Mouse (Mus musculus) midbrain, embryonic 14.5 days (tissue): ENCODE data around the gene Sf3b2. TPM values are rescaled to one million over a fixed set of nuclear protein-coding genes. Genes with fewer than 3 reads are reported as not detected.
A peak's percentile ranks its signal among the peaks of the same experiment; 100 is the strongest.
"Not testable (repeated sequence)": the region's sequence is repeated elsewhere in the genome, so short reads cannot be mapped to it uniquely, and the experiment has no call there.

Experiments used
- ATAC-seq: fragments of 200-750 bp; cut with Nextera tagmentation; 2 replicates; pipeline ENCODE4 v1.8.0; 2017; ENCODE audit warnings: moderate number of reproducible peaks, moderate library complexity; ENCODE audit not compliant: low FRiP score, low TSS enrichment
- DNase-seq: peaks from one replicate; pipeline ENCODE4 v3.0.0-alpha.2; 2015
- H3K27ac ChIP-seq: fragments of 300-500 bp; sonication (generic); replicated peaks from 2 replicates; pipeline ENCODE4 v1.5.1; 2014; ENCODE audit warnings: mild to moderate bottlenecking, low read depth, low read length, moderate library complexity
- H3K27me3 ChIP-seq: fragments of 300-500 bp; sonication (generic); 2 replicates; pipeline ENCODE4 v1.6.1; 2014; ENCODE audit warnings: low read length, control low read depth, mixed read lengths; ENCODE audit not compliant: control insufficient read depth, insufficient read depth
- H3K36me3 ChIP-seq: fragments of 300-500 bp; sonication (generic); 2 replicates; pipeline ENCODE4 v1.6.1; 2014; ENCODE audit warnings: low read length, control low read depth; ENCODE audit not compliant: control insufficient read depth, insufficient read depth
- H3K4me1 ChIP-seq: fragments of 300-500 bp; sonication (generic); 2 replicates; pipeline ENCODE4 v1.6.1; 2014; ENCODE audit warnings: mild to moderate bottlenecking, antibody characterized with exemption, low read length, control low read depth; ENCODE audit not compliant: control insufficient read depth, insufficient read depth
- H3K4me2 ChIP-seq: fragments of 300-500 bp; sonication (generic); 2 replicates; pipeline ENCODE4 v1.6.1; 2014; ENCODE audit warnings: mild to moderate bottlenecking, low read length, moderate library complexity
- H3K4me3 ChIP-seq: fragments of 300-500 bp; sonication (generic); replicated peaks from 2 replicates; pipeline ENCODE4 v1.5.1; 2014; ENCODE audit warnings: low read depth, low read length
- H3K9ac ChIP-seq: fragments of 300-500 bp; sonication (generic); replicated peaks from 2 replicates; pipeline ENCODE4 v1.6.1; 2014; ENCODE audit warnings: mild to moderate bottlenecking, low read length, moderate library complexity
- H3K9me3 ChIP-seq: fragments of 300-500 bp; sonication (generic); 2 replicates; pipeline ENCODE4 v1.6.1; 2016; ENCODE audit warnings: low read length, control low read depth, mixed read lengths; ENCODE audit not compliant: control insufficient read depth
- WGBS: fragments of 180-500 bp; shearing (Covaris S2); extraction: QIAGEN DNeasy Blood & Tissue Kit; methylation state at CpG from one replicate; pipeline ENCODE4 v1.1.7; 2014; 5-methylcytosine and 5-hydroxymethylcytosine counted together
- polyA plus RNA-seq: library from polyadenylated mRNA; unstranded; fragments of >200 nt; fragmentation: Nextera tagmentation; extraction: Ambion mirVana; gene quantifications from 2 replicates; pipeline ENCODE4 v1.2.1, GENCODE M21; 2014

The Sf3b2 gene
- polyA plus RNA-seq, 1 experiment from 2014 or later: 365 TPM

GRCm38 (mm10) chr19:5269392-5269791 is 25.9 kb downstream of the Sf3b2 start:
- ATAC-seq: no peak
- H3K9ac ChIP-seq: 0 out of 2 replicates have a peak overlapping the region, but pooled peaks have one; percentile 1
- 88% methylated on average over 5 of the region's 5 CpGs for WGBS

GRCm38 (mm10) chr19:5268875-5269274 is 26.4 kb downstream of the Sf3b2 start:
- peaks cover 1% of the 10 kb centered on the region for H3K36me3 ChIP-seq
- H3K4me2 ChIP-seq: no peak overlapping the region
- DNase-seq (no peak), ATAC-seq (no peak)
- no peak overlapping the region for H3K4me3 ChIP-seq
- WGBS: 87% methylated on average over 3 of the region's 3 CpGs
- no peaks in the 10 kb centered on the region for H3K27me3 ChIP-seq
- no peak overlapping the region for H3K27ac ChIP-seq
- peaks cover 28% of the 10 kb centered on the region for H3K4me1 ChIP-seq
- no peaks in the 10 kb centered on the region for H3K9me3 ChIP-seq
- no peak overlapping the region for H3K9ac ChIP-seq

More at GRCm38 (mm10) chr19:5269392-5269791, 25.9 kb downstream of the Sf3b2 start:
- no peak overlapping the region for H3K27ac ChIP-seq
- H3K9me3 ChIP-seq: no peaks in the 10 kb centered on the region
- H3K4me1 ChIP-seq: peaks cover 28% of the 10 kb centered on the region
- no peak overlapping the region for H3K4me3 ChIP-seq
- peaks cover 7% of the 10 kb centered on the region for H3K36me3 ChIP-seq
- no peak overlapping the region for H3K4me2 ChIP-seq
- H3K27me3 ChIP-seq: no peaks in the 10 kb centered on the region
- no peak for DNase-seq

DNA sequence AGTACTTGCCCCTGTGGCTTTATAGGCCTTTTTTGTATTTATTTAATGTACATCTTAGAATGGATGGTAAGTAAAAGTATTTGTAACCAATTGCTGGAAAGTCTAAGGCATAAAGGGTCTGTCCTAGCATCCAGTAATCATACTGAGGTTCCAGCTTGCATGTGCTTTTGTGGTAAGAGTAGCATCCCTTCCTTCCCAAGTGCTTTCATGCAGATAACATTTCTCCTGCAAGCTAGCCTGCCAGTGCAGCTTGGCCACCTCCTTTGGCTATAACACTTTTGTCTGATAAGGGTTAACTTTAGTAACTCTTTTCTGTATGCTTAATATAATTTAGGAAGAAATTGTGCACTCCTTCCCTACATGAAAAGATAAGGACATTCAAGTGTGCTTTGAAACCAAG is 27.2 kb downstream of the Sf3b2 start:
- H3K4me2 ChIP-seq: no peak overlapping the region
- no peaks in the 10 kb centered on the region for H3K27me3 ChIP-seq
- H3K9ac ChIP-seq: no peak overlapping the region
- H3K36me3 ChIP-seq: no peaks in the 10 kb centered on the region
- H3K4me1 ChIP-seq: peaks cover 25% of the 10 kb centered on the region
- ATAC-seq: no peak
- DNase-seq: no peak
- no peak overlapping the region for H3K4me3 ChIP-seq
- H3K27ac ChIP-seq: no peak overlapping the region
- H3K9me3 ChIP-seq: no peaks in the 10 kb centered on the region

DNA sequence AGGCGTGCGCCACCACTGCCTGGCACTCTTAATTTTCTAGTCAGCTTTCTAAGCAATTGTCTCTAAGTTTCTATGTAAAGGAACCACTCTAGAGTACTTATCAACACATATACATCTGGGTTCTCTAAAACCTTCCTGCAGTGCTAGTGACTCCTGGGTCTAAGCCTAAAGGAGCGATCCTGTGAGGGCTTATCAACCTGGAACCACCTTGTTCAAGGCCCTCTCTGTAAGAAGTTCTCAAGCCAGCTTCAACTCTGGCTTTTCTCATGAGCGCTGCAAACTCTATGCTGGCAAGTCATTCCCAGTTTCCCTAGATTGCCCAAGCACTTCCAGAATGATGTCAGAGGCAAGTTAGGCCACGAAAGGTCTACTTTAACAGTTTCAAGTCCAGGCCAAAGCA is 28.2 kb downstream of the Sf3b2 start:
- ATAC-seq (no peak), DNase-seq (no peak)
- Histone ChIP-seq H3K27ac (no peak overlapping the region), H3K4me1 (peaks cover 24% of the 10 kb centered on the region), H3K4me2 (no peak overlapping the region), H3K9me3 (no peaks in the 10 kb centered on the region), H3K4me3 (no peak overlapping the region), H3K36me3 (no peaks in the 10 kb centered on the region), H3K9ac (no peak overlapping the region), H3K27me3 (no peaks in the 10 kb centered on the region)
- 93% methylated on average over 5 of the region's 5 CpGs for WGBS

DNA sequence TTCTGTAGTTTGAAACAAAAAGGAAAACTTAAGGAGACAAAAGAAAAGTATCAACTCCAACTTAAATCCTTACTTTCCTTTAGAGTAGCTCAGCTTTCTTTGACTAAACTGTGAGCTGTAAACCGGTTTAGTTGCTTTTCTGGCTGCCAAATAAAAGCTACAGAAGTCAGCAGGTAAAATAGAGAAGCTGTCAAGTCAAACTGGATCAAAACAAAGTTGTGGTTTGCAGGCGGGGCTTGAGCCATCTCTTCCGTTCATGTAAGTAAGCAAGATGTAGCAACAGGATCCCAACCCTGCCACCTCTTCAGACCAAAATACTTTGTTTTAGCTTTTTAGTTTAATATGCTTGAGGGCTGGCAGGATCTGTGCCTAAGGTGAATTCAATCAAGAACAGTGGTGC is 38.1 kb downstream of the Sf3b2 start:
- H3K4me1 ChIP-seq: no peaks in the 10 kb centered on the region
- 61% methylated on average over 3 of the region's 3 CpGs for WGBS

DNA sequence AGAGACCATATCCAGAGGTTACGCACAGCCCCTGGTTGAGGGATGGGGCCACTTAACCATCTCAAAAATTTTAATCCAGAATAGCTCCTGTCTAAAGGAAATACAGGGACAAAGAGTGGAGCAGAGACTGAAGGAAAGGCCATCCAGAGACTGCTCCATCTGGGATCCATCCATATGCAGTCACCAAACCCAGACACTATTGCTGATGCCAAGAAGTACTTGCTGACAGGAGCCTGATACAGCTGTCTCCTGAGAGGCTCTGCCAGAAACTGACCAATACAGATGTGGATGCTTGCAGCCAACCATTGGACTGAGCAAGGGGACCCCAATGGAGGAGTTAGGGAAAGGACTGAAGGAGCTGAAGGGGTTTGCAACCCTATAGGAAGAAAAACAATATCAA is 58.3 kb downstream of the Sf3b2 start:
- ATAC-seq, H3K27ac ChIP-seq, DNase-seq, H3K27me3 ChIP-seq, H3K9ac ChIP-seq, H3K4me3 ChIP-seq, H3K4me2 ChIP-seq, H3K4me1 ChIP-seq, H3K9me3 ChIP-seq, H3K36me3 ChIP-seq: not testable (repeated sequence)
- WGBS: 100% methylated on average over 1 of the region's 1 CpGs

More for the DNA sequence above, 38.1 kb downstream of the Sf3b2 start:
- no peaks in the 10 kb centered on the region for H3K36me3 ChIP-seq
- no peak overlapping the region for H3K27ac ChIP-seq
- no peaks in the 10 kb centered on the region for H3K9me3 ChIP-seq
- no peak overlapping the region for H3K4me3 ChIP-seq
- no peak overlapping the region for H3K9ac ChIP-seq
- H3K4me2 ChIP-seq: no peak overlapping the region
- DNase-seq (no peak), ATAC-seq (no peak)
- no peaks in the 10 kb centered on the region for H3K27me3 ChIP-seq

DNA sequence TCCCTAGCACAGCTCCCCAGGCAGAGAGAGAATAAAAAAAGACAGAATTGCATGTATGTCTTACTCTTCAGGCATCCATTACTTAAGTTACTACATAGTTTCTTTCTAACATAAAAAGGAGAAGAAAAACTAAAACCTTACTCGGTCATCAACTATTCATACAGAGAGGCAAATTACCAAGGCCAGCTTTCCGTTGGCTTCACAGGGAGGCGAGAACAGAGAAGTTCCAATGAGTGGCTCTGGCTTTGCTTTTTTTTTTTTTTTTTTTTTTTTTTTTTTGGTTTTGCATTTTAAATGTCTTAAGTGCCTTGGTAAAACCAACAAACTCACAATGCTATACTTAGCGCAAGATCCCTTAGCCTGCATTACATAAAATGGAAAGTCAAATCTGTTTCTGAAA is 62.6 kb downstream of the Sf3b2 start:
- Histone ChIP-seq H3K9ac (no peak overlapping the region), H3K36me3 (no peaks in the 10 kb centered on the region), H3K9me3 (no peaks in the 10 kb centered on the region), H3K4me3 (no peak overlapping the region), H3K4me1 (no peaks in the 10 kb centered on the region), H3K27ac (no peak overlapping the region), H3K27me3 (no peaks in the 10 kb centered on the region), H3K4me2 (no peak overlapping the region)
- WGBS: 87% methylated on average over 4 of the region's 4 CpGs
- DNase-seq (no peak), ATAC-seq (no peak)

DNA sequence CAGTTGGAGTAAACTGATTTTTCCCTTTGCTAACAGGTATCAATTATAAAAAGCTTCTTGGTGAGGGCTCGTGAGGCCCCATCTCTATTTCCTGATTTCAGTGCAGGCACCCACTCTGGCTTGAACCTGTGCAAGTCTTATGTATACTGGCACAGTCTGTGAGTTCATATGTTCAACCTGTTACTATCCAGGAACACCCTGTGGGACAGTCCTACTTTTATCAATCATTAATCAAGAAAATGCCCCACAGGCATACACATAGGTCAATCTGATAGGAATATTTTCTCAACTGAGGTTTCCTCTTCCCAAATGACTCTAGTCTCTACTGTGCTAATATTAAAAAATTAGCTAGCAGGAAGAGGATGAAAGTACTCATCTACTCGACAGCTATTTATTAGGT is 65.1 kb downstream of the Sf3b2 start:
- H3K4me2 ChIP-seq: no peak overlapping the region
- no peak overlapping the region for H3K9ac ChIP-seq
- WGBS: 89% methylated on average over 2 of the region's 2 CpGs
- no peak overlapping the region for H3K4me3 ChIP-seq
- DNase-seq (no peak), ATAC-seq (no peak)
- no peaks in the 10 kb centered on the region for H3K9me3 ChIP-seq
- no peaks in the 10 kb centered on the region for H3K36me3 ChIP-seq
- H3K27ac ChIP-seq: no peak overlapping the region
- no peaks in the 10 kb centered on the region for H3K27me3 ChIP-seq
- H3K4me1 ChIP-seq: no peaks in the 10 kb centered on the region

DNA sequence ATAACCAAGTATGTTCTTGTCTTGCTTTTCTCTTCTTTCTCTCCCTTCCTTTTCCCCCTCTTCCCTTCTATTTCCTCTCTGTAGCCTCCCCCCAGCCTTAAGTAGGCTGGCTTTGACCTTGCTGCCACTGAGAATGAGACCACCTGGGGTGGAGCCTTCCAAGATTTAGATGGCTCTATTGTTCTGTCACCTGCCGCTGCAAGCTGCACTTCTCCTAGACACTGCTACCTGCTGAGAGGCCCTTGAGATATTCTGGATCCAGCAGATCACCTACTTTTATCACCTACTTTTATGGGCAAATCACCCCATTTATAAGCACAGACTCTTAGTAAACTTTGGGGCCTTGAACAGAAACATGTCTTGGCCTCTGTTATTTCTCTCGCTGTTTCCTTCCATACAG is 70.6 kb downstream of the Sf3b2 start:
- Histone ChIP-seq H3K27ac (no peak overlapping the region), H3K27me3 (no peaks in the 10 kb centered on the region), H3K4me1 (no peaks in the 10 kb centered on the region), H3K4me3 (no peak overlapping the region), H3K9me3 (no peaks in the 10 kb centered on the region), H3K9ac (no peak overlapping the region), H3K4me2 (no peak overlapping the region), H3K36me3 (no peaks in the 10 kb centered on the region)
- no peak for DNase-seq
- WGBS: 52% methylated on average over 2 of the region's 2 CpGs
- no peak for ATAC-seq
